ENCODE assay signal across 10 mouse cellular contexts in the genomic region with DNA sequence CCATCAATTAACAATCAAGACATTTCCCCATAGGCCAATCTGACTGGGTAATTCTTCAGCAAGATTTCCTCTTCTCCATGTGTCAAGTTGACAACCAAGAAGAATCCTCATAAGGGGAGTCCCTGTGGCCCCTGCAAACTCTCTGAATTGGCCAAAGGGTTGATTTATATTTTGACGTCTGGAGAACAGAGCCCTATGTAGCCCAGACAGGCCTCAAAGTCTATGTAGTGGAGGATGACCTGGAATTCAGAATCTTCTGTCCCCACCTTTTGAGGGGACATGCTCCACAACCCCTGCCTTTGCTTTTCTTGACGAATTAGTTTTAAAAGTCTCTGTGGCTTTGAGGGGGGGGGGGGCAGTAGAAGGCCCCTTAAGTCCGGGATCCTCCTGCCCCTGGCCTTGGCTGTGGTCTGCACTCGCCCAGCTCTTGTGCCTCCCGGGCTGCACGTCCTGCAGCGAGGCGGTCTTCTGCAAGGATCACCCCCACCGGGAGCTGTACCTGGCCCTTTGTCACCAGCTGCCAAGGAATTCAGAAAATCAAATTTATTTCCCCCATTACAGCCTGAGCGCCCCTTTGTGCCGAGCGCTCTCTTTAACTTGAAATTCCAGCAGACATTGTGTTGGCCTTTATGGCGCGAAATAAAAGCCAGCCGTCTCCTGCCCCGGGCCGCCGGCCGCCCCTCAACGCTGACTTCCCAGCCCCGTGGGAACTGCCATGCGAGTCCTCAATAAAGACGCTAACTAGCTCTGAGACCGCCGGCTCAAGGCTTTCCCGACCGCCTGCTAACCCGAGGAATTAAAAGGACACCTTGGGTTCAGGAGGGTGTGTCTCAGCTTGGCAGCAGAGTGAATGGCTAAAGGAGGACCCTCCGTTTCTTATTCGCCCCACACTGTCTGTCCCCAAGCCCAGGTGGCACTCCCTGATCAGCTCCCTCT. TPM values are rescaled to one million over a fixed set of nuclear protein-coding genes. Genes with fewer than 3 reads are reported as not detected.
A peak's percentile ranks its signal among the peaks of the same experiment; 100 is the strongest.
DNase-seq lines count a peak whose midpoint lies in the region; ATAC-seq and TF ChIP-seq lines count a peak whose summit lies in the region.
"Had no signal": no experiment of that assay in that cellular context is flagged by ENCODE, and none has a peak within 500 bp of the region (broad histone marks: within the 10 kb centered on the region; RNA-seq: fewer than 3 reads in every experiment).

No protein-coding gene starts in this region.

- WGBS in kidney, embryonic 15.5 days, result 12% methylated on average over 30 of the region's 30 CpGs
- 2% methylated on average over 30 of the region's 30 CpGs for WGBS in embryonic facial prominence, embryonic 11.5 days
- 8% methylated on average over 30 of the region's 30 CpGs for WGBS in hindbrain, postnatal 0 days
- 3% methylated on average over 30 of the region's 30 CpGs for WGBS in neural tube, embryonic 13.5 days

- H3K4me2 ChIP-seq in kidney, embryonic 15.5 days, result peak overlapping the region; percentile 48
- peak overlapping the region; percentile 38 for H3K4me2 ChIP-seq in embryonic facial prominence, embryonic 11.5 days (ENCODE audit: low read depth, low read length)
- H3K4me2 ChIP-seq in hindbrain, postnatal 0 days (ENCODE audit: low read depth, low read length), result peak overlapping the region; percentile 36
- peak overlapping the region; percentile 51 for H3K4me2 ChIP-seq in neural tube, embryonic 13.5 days
- H3K4me2 ChIP-seq: liver, embryonic 13.5 days had no signal

- no peak for ATAC-seq in kidney, embryonic 15.5 days (replicated peaks; ENCODE audit: low FRiP score)
- peak; percentile 57 for ATAC-seq in embryonic facial prominence, embryonic 11.5 days (replicated peaks; ENCODE audit: insufficient number of reproducible peaks, low FRiP score, low TSS enrichment, low read depth)
- ATAC-seq in hindbrain, postnatal 0 days, result no peak
- ATAC-seq in neural tube, embryonic 13.5 days (ENCODE audit: low read depth), result peak; percentile 68

- H3K4me1 ChIP-seq in kidney, embryonic 15.5 days, result peaks cover 36% of the 10 kb centered on the region
- peaks cover 8% of the 10 kb centered on the region for H3K4me1 ChIP-seq in embryonic facial prominence, embryonic 11.5 days (ENCODE audit: control insufficient read depth, insufficient read depth, low read length)
- no peaks in the 10 kb centered on the region for H3K4me1 ChIP-seq in hindbrain, postnatal 0 days (ENCODE audit: insufficient read depth, low read length)
- H3K4me1 ChIP-seq in neural tube, embryonic 13.5 days (replicated peaks), result peaks cover 29% of the 10 kb centered on the region

- H3K27ac ChIP-seq in kidney, embryonic 15.5 days, result no peak overlapping the region
- no peak overlapping the region for H3K27ac ChIP-seq in embryonic facial prominence, embryonic 11.5 days (replicated peaks; ENCODE audit: low read depth, low read length)
- no peak overlapping the region for H3K27ac ChIP-seq in hindbrain, postnatal 0 days
- H3K27ac ChIP-seq in neural tube, embryonic 13.5 days (replicated peaks), result no peak overlapping the region
- H3K27ac ChIP-seq: liver, embryonic 13.5 days had no signal

- no peak overlapping the region for H3K9ac ChIP-seq in kidney, embryonic 15.5 days
- H3K9ac ChIP-seq in embryonic facial prominence, embryonic 11.5 days (replicated peaks; ENCODE audit: low read length), result peak overlapping the region; percentile 46; the same call in 1 of the 2 replicates
- H3K9ac ChIP-seq in hindbrain, postnatal 0 days (replicated peaks; ENCODE audit: low read length), result no peak overlapping the region
- H3K9ac ChIP-seq in neural tube, embryonic 13.5 days, result peak overlapping the region; percentile 45
- H3K9ac ChIP-seq: liver, embryonic 13.5 days had no signal

- no peak for DNase-seq in kidney, postnatal 25 days
- peak; percentile 63 for DNase-seq in embryonic facial prominence, embryonic 11.5 days (ENCODE audit: low spot score)
- DNase-seq in hindbrain, postnatal 0 days (ENCODE audit: low spot score), result no peak
- no peak for DNase-seq in yolk sac, embryonic 10.5 days (ENCODE audit: low spot score)
- no peak for DNase-seq in adrenal gland, adult (ENCODE audit: inconsistent age in 2 of 2, low spot score in 1 of 2)
- DNase-seq in ovary, postnatal 36 days (ENCODE audit: low spot score), result no peak
- DNase-seq: liver, embryonic 13.5 days; thymus, postnatal 4 days had no signal

- H3K4me3 ChIP-seq in kidney, embryonic 15.5 days (replicated peaks), result no peak overlapping the region
- peak overlapping the region; percentile 14; the same call in 1 of the 2 replicates for H3K4me3 ChIP-seq in embryonic facial prominence, embryonic 11.5 days (ENCODE audit: low read depth, low read length)
- peak overlapping the region; percentile 16; the same call in 1 of the 2 replicates for H3K4me3 ChIP-seq in hindbrain, postnatal 0 days (ENCODE audit: low read length)
- H3K4me3 ChIP-seq in neural tube, embryonic 13.5 days, result peak overlapping the region; percentile 20
- H3K4me3 ChIP-seq: liver, embryonic 13.5 days had no signal

- peaks cover 23% of the 10 kb centered on the region; the same call in 1 of the 2 replicates for H3K27me3 ChIP-seq in kidney, embryonic 15.5 days
- H3K27me3 ChIP-seq in embryonic facial prominence, embryonic 11.5 days (ENCODE audit: control insufficient read depth, insufficient read depth, low read length), result no peaks in the 10 kb centered on the region; the same call in none of the 2 replicates
- peaks cover 29% of the 10 kb centered on the region for H3K27me3 ChIP-seq in hindbrain, postnatal 0 days (ENCODE audit: insufficient read depth, low read length)
- peaks cover 65% of the 10 kb centered on the region for H3K27me3 ChIP-seq in neural tube, embryonic 13.5 days

- no peaks in the 10 kb centered on the region for H3K36me3 ChIP-seq in kidney, embryonic 15.5 days
- H3K36me3 ChIP-seq in embryonic facial prominence, embryonic 11.5 days (replicated peaks; ENCODE audit: control insufficient read depth, insufficient read depth, low read depth, low read length), result no peaks in the 10 kb centered on the region
- H3K36me3 ChIP-seq in hindbrain, postnatal 0 days (ENCODE audit: insufficient read depth, low read length), result no peaks in the 10 kb centered on the region
- H3K36me3 ChIP-seq in neural tube, embryonic 13.5 days, result no peaks in the 10 kb centered on the region
- H3K36me3 ChIP-seq: liver, embryonic 13.5 days had no signal

- no peak for TF ChIP-seq CTCF in hindbrain, postnatal 0 days (IDR thresholded peaks at IDR 0.05; ENCODE audit: low read depth)

- H3K9me3 ChIP-seq in kidney, embryonic 15.5 days (replicated peaks), result no peaks in the 10 kb centered on the region
- H3K9me3 ChIP-seq in embryonic facial prominence, embryonic 11.5 days (replicated peaks; ENCODE audit: control insufficient read depth, low read length), result no peaks in the 10 kb centered on the region
- H3K9me3 ChIP-seq in hindbrain, postnatal 0 days (ENCODE audit: low read length), result no peaks in the 10 kb centered on the region
- H3K9me3 ChIP-seq in neural tube, embryonic 13.5 days, result no peaks in the 10 kb centered on the region
- H3K9me3 ChIP-seq: liver, embryonic 13.5 days had no signal

RNA-seq across cellular contexts. Expression of a gene that starts 56.4 kb away (rescaled TPM):
- 57.4 and 63.3 TPM in 2 replicates for polyA plus RNA-seq in kidney, embryonic 15.5 days (2015; fragmentation: Nextera tagmentation; extraction: Ambion mirVana)
- polyA plus RNA-seq in embryonic facial prominence, embryonic 11.5 days (2014; fragmentation: Nextera tagmentation; extraction: Ambion mirVana), result 65.0 and 68.1 TPM in 2 replicates
- 9.2 and 19.8 TPM in 2 replicates for total RNA-seq in hindbrain, postnatal 0 days (2014; rRNA removed)
- polyA plus RNA-seq in hindbrain, postnatal 0 days (2015; fragmentation: Nextera tagmentation; extraction: Ambion mirVana), result 10.6 and 12.5 TPM in 2 replicates
- 19.4 and 25.5 TPM in 2 replicates for polyA plus RNA-seq in neural tube, embryonic 13.5 days (2015; fragmentation: Nextera tagmentation; extraction: Ambion mirVana)

Comparison
In these comparisons a context has a peak if more than half of its experiments do, and no peak if none do; other contexts are left out.
1. ATAC-seq: peak in embryonic facial prominence, embryonic 11.5 days (single experiment) and neural tube, embryonic 13.5 days (single experiment); none in kidney, embryonic 15.5 days (single experiment) and hindbrain, postnatal 0 days (single experiment).
2. H3K9ac ChIP-seq: peak in embryonic facial prominence, embryonic 11.5 days (single experiment) and neural tube, embryonic 13.5 days (single experiment); none in kidney, embryonic 15.5 days (single experiment) and hindbrain, postnatal 0 days (single experiment).
3. Peak in every context shown above with its lines, with median percentiles within 50 percentile points of each other: H3K4me2 ChIP-seq.